Mouse (Mus musculus): ENCODE measurements around the gene Rps6ka2. TPM values are rescaled to one million over a fixed set of nuclear protein-coding genes. Genes with fewer than 3 reads are reported as not detected.

The Rps6ka2 gene
- polyA plus RNA-seq, 1 experiment from 2014 or later, result 1.8 TPM

- Histone ChIP-seq H3K9ac (ENCODE audit: low read depth, low read length) (no peak overlapping the region), H3K9me3 (ENCODE audit: control insufficient read depth) (no peaks in the 10 kb centered on the region), H3K27ac (ENCODE audit: low read depth, low read length) (no peak overlapping the region), H3K4me1 (replicated peaks; ENCODE audit: control insufficient read depth, insufficient read depth, low read length) (no peaks in the 10 kb centered on the region), H3K4me2 (replicated peaks; ENCODE audit: low read depth) (no peak overlapping the region), H3K27me3 (replicated peaks; ENCODE audit: control insufficient read depth, insufficient read depth, low read length) (no peaks in the 10 kb centered on the region), H3K4me3 (ENCODE audit: low read depth, low read length) (no peak overlapping the region), H3K36me3 (ENCODE audit: control insufficient read depth, insufficient read depth) (no peaks in the 10 kb centered on the region)
- TF ChIP-seq CTCF (IDR thresholded peaks at IDR 0.05; ENCODE audit: low read depth), result no peak
- 0 out of 2 replicates have a peak, but pooled peaks have one; percentile 31 for ATAC-seq
- WGBS, result 53% methylated on average over 9 of the region's 9 CpGs
Observed at GRCm38 (mm10) chr17:7197121-7197925, 27.4 kb downstream of the Rps6ka2 start.

- Histone ChIP-seq H3K4me3 (ENCODE audit: low read depth, low read length) (no peak overlapping the region), H3K27ac (ENCODE audit: low read depth, low read length) (no peak overlapping the region), H3K9ac (ENCODE audit: low read depth, low read length) (no peak overlapping the region), H3K27me3 (replicated peaks; ENCODE audit: control insufficient read depth, insufficient read depth, low read length) (no peaks in the 10 kb centered on the region), H3K9me3 (ENCODE audit: control insufficient read depth) (no peaks in the 10 kb centered on the region), H3K4me1 (replicated peaks; ENCODE audit: control insufficient read depth, insufficient read depth, low read length) (no peaks in the 10 kb centered on the region), H3K4me2 (replicated peaks; ENCODE audit: low read depth) (no peak overlapping the region), H3K36me3 (ENCODE audit: control insufficient read depth, insufficient read depth) (no peaks in the 10 kb centered on the region)
- no peak for ATAC-seq
- WGBS, result 67% methylated on average over 11 of the region's 11 CpGs
- TF ChIP-seq CTCF (IDR thresholded peaks at IDR 0.05; ENCODE audit: low read depth), result no peak
Observed at GRCm38 (mm10) chr17:7204771-7205406, 35.0 kb downstream of the Rps6ka2 start.

- 77% methylated on average over 6 of the region's 6 CpGs for WGBS
Observed at GRCm38 (mm10) chr17:7206434-7207145, 36.7 kb downstream of the Rps6ka2 start.

GRCm38 (mm10) chr17:7210648-7211047 lies 40.7 kb downstream of the Rps6ka2 start:
- H3K4me1 ChIP-seq (replicated peaks; ENCODE audit: control insufficient read depth, insufficient read depth, low read length), result no peaks in the 10 kb centered on the region
- no peak overlapping the region for H3K27ac ChIP-seq (ENCODE audit: low read depth, low read length)
- no peak overlapping the region for H3K9ac ChIP-seq (ENCODE audit: low read depth, low read length)
- H3K36me3 ChIP-seq (ENCODE audit: control insufficient read depth, insufficient read depth), result no peaks in the 10 kb centered on the region
- no peak for ATAC-seq
- no peak overlapping the region for H3K4me3 ChIP-seq (ENCODE audit: low read depth, low read length)
- no peaks in the 10 kb centered on the region for H3K27me3 ChIP-seq (replicated peaks; ENCODE audit: control insufficient read depth, insufficient read depth, low read length)
- TF ChIP-seq CTCF (IDR thresholded peaks at IDR 0.05; ENCODE audit: low read depth), result no peak
- WGBS, result 73% methylated on average over 11 of the region's 11 CpGs
- H3K4me2 ChIP-seq (replicated peaks; ENCODE audit: low read depth), result no peak overlapping the region
- no peaks in the 10 kb centered on the region for H3K9me3 ChIP-seq (ENCODE audit: control insufficient read depth)

More at GRCm38 (mm10) chr17:7206434-7207145, 36.7 kb downstream of the Rps6ka2 start:
- Histone ChIP-seq H3K27ac (ENCODE audit: low read depth, low read length) (no peak overlapping the region), H3K4me1 (replicated peaks; ENCODE audit: control insufficient read depth, insufficient read depth, low read length) (no peaks in the 10 kb centered on the region), H3K4me2 (replicated peaks; ENCODE audit: low read depth) (no peak overlapping the region), H3K27me3 (replicated peaks; ENCODE audit: control insufficient read depth, insufficient read depth, low read length) (no peaks in the 10 kb centered on the region), H3K9me3 (ENCODE audit: control insufficient read depth) (no peaks in the 10 kb centered on the region), H3K9ac (ENCODE audit: low read depth, low read length) (no peak overlapping the region), H3K4me3 (ENCODE audit: low read depth, low read length) (no peak overlapping the region), H3K36me3 (ENCODE audit: control insufficient read depth, insufficient read depth) (no peaks in the 10 kb centered on the region)
- no peak for ATAC-seq
- no peak for TF ChIP-seq CTCF (IDR thresholded peaks at IDR 0.05; ENCODE audit: low read depth)

GRCm38 (mm10) chr17:7211893-7212292 lies 42.0 kb downstream of the Rps6ka2 start:
- Histone ChIP-seq H3K27ac (ENCODE audit: low read depth, low read length) (no peak overlapping the region), H3K4me1 (replicated peaks; ENCODE audit: control insufficient read depth, insufficient read depth, low read length) (no peaks in the 10 kb centered on the region), H3K36me3 (ENCODE audit: control insufficient read depth, insufficient read depth) (no peaks in the 10 kb centered on the region), H3K9me3 (ENCODE audit: control insufficient read depth) (no peaks in the 10 kb centered on the region), H3K4me3 (ENCODE audit: low read depth, low read length) (no peak overlapping the region), H3K4me2 (replicated peaks; ENCODE audit: low read depth) (no peak overlapping the region), H3K9ac (ENCODE audit: low read depth, low read length) (no peak overlapping the region), H3K27me3 (replicated peaks; ENCODE audit: control insufficient read depth, insufficient read depth, low read length) (no peaks in the 10 kb centered on the region)
- ATAC-seq, result no peak
- no peak for TF ChIP-seq CTCF (IDR thresholded peaks at IDR 0.05; ENCODE audit: low read depth)
- 66% methylated on average over 4 of the region's 4 CpGs for WGBS

DNA sequence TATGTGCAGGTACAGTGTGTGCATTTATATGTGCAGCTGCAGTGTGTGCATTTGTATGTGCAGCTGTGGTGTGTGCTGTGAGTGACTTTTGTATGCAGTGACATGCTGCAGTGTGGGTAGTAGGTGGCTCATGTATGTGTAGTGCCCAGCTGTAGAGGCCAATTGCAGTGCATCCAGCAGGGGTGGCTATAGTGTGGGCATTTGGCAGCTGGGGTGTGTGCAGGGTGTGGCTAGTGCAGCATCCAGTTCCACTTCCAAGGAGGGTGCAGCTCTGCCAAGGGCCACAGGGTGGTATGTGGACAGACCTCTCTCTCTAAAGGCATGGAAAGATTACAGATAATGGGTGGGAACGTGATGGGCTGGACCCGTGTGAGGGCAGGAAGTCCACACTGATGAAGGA lies 43.3 kb downstream of the Rps6ka2 start:
- Histone ChIP-seq H3K9ac (ENCODE audit: low read depth, low read length) (no peak overlapping the region), H3K27me3 (replicated peaks; ENCODE audit: control insufficient read depth, insufficient read depth, low read length) (no peaks in the 10 kb centered on the region), H3K9me3 (ENCODE audit: control insufficient read depth) (no peaks in the 10 kb centered on the region), H3K4me1 (replicated peaks; ENCODE audit: control insufficient read depth, insufficient read depth, low read length) (no peaks in the 10 kb centered on the region), H3K4me2 (replicated peaks; ENCODE audit: low read depth) (no peak overlapping the region), H3K27ac (ENCODE audit: low read depth, low read length) (no peak overlapping the region), H3K36me3 (ENCODE audit: control insufficient read depth, insufficient read depth) (no peaks in the 10 kb centered on the region), H3K4me3 (ENCODE audit: low read depth, low read length) (no peak overlapping the region)
- TF ChIP-seq CTCF (IDR thresholded peaks at IDR 0.05; ENCODE audit: low read depth), result 0 out of 2 replicates have a peak, but pooled peaks have one; percentile 3
- ATAC-seq, result no peak
- 61% methylated on average over 2 of the region's 2 CpGs for WGBS
